Mouse (Mus musculus) stomach, postnatal 0 days (tissue): ENCODE results near the gene Slc35b4.

Experiments
- CTCF ChIP-seq: IDR thresholded peaks from 2 replicates; pipeline ENCODE4 v1.5.1; 2016; ENCODE audit warnings: antibody characterized with exemption, low read depth, mild to moderate bottlenecking, moderate library complexity
- EP300 ChIP-seq: optimal IDR thresholded peaks from 2 replicates; pipeline ENCODE3; 2016; ENCODE audit warnings: antibody characterized with exemption

DNA sequence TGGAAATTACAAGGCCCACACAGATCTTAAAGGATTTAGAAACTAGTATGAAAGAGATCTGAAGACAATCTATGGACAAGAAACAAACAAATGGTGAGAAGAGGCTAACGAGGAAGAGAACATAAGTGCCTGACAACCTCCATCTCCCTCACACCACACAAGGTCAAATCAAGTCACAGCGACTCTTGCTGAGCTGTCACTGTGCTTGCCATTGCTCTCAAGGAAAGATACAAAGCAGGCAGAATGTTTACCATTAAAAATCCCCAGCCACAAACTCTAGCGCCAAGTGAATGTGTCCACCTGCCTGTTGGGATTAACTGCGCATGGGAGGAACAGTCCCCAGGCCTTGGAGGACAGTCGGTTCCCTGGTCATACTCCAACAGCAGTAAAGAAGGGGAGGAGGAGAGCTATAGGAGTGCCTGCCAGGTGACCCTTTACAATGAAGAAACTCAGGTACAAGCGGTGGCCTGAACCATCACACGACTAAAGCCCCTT lies 16.0 kb downstream of the Slc35b4 start:
- TF ChIP-seq CTCF (no peak), EP300 (no peak)
